Mouse (Mus musculus) olfactory bulb, adult 2 months (tissue): ENCODE data around the gene Morn5.

Source experiments
- CTCF ChIP-seq: fragments of 200-500 bp; IDR thresholded peaks from 2 replicates; pipeline ENCODE4 v1.5.1; 2012; ENCODE audit warnings: low read depth, mild to moderate bottlenecking, low read length, moderate library complexity; ENCODE audit not compliant: insufficient read depth
- POLR2A ChIP-seq: fragments of 200-500 bp; IDR thresholded peaks from 2 replicates; pipeline ENCODE4 v1.6.1; 2012; ENCODE audit warnings: mild to moderate bottlenecking, low read depth, low read length, moderate library complexity; ENCODE audit not compliant: insufficient read depth

DNA sequence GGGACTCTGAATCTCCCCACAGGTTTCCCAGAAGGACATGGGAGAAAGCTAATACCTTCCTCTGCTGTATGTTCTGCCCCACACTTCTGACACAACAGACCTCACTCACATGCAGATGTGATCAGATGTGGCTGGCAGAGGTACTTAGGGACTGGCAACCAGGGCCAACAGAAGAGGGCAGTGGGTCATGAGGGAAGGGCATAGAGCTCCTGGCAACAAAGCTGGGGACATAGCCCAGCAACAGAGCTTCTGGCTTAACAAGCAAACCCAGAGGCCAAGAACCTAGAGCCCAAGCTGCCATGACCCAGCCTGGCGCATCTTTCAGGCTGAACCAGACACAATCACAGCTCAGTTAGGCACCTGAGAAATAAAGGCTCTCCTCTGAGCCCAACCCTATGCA lies 35.8 kb downstream of the Morn5 start:
- TF ChIP-seq CTCF (no peak), POLR2A (no peak)
